Mouse (Mus musculus) 416B (cell line): ENCODE measurements around the gene Hic1.

Source experiments
- DNase-seq: peaks from one replicate; pipeline ENCODE4 v3.0.0; 2011; ENCODE audit warnings: low read depth

Hic1 gene

GRCm38 (mm10) chr11:75167643-75168589 lies 1.4 kb downstream of the Hic1 start:
- no peak for DNase-seq

DNA sequence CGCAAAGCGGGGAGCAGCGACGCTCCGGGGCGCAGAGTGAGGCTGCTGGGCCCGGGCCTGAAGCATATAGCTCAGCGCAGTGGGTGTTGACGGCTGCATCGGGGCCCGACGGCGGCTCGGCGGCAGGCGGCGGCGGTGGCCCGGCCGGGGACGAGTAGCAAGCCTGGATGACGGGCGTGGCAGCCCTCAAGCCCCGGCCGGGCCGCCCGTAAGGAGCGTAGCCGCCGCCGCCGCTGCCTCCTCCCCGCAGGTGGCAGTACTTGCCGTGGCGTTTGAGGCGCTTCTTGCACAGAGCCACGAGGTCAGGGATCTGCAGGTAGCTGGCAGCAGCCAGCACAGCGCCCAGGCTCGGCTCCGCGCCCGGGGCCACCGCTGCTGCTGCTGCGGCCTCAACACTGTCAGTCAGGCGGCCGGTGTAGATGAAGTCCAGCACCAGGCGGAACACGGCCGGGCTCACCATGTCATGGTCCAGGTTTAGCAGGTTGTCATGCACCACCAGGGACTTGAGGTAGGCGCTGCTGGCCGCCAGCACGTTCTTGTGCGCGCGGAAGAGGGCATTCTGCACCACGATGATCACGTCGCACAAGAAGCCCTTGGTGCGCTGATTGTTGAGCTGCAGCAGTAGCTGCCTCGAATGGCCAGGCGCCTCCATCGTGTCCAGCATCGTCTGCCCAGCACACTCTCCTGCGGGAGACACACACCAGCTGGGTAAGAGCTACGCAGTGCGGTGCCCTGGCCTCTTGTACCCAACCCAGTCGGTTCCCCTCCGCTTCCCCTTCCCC lies 2.3 kb downstream of the Hic1 start:
- no peak for DNase-seq

- no peak for DNase-seq
Observed at GRCm38 (mm10) chr11:75166193-75166842, 3.0 kb downstream of the Hic1 start.

- no peak for DNase-seq
Observed at GRCm38 (mm10) chr11:75165441-75166192, 3.7 kb downstream of the Hic1 start.

DNA sequence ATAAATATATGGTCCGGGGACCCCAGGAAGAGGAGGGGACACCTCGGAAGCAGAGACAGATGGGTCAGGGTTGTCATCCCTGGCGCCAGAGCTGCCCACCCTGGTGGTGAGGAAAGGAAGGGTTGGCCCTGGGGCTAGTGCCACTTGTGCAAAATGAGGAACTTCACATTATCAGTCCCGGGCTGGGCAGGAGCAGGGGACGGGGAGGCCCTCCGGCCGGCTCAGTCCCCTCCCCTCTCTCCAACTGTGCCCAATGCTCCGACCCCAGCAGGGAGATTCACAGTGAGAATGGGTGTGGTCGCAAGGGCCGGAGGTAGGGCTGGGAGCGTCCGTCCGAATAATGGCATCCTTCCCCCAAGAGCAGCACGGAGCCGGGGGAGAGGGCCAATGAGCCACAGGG lies 4.6 kb downstream of the Hic1 start:
- no peak for DNase-seq

GRCm38 (mm10) chr11:75164051-75164450 lies 5.3 kb downstream of the Hic1 start:
- no peak for DNase-seq

- no peak for DNase-seq
Observed at GRCm38 (mm10) chr11:75163379-75163778, 5.9 kb downstream of the Hic1 start.

DNA sequence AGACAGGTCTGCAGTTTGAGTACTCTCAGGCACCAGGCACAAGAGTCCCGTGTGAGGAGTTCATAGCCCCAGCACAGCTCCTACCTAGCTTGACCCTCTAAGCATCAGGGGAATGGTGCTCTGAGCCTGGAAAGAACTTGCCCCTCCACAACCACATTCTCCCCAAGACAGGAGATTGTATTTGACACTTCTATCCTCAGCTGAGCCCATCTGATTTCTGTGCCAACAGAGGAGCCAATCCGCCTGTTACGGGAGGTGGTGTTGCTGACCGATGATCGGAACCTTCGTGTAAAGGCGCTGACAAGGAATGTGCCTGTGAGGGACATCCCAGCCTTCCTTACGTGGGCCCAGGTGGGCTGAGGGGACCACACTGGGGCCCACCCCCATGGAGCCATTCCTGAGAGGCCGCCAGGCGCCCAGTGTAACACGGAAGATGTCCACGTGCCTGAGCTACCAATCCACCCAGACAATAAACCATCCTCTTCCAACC lies 6.7 kb downstream of the Hic1 start:
- DNase-seq = no peak

- DNase-seq = no peak
Observed at GRCm38 (mm10) chr11:75161417-75162008, 7.8 kb downstream of the Hic1 start.

DNA sequence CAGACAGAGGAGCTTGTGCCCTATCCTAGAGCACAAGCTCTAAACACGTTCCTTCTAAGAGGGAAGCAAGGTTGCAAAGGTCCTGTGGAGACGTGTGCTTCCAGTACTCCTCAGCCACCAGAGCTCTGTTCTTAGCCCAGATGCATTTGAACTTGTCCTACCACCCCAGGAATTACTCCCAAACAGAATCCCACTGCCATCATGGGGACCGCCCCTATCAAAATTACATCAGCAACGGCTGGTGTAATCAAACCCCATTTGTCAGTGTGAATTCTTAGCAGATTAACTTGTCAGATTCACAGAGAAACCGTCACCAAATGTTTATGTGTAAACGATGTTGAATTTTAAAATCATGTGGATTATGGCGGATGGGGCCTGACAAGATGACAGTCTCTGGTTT lies 8.4 kb downstream of the Hic1 start:
- no peak for DNase-seq

DNA sequence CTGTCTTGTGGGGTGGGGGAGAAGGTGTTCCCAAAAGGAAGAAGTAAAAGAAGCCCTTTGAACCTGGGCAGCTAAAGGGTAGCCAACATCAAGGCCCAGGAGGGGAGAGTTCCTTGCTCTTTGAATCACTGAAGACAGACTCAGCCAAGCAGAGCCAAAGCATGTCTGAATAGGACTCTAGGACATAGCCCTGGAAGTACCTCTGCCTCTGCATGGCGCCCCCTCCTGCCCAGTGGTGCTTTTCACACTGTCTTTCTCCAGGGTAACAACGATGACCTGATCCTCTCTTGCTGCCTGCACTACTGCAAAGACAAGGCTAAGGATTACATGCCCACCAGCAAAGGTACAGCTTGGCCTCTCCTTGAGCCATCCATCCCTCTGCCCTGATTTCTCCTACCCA lies 9.8 kb downstream of the Hic1 start:
- peak; percentile 53 for DNase-seq

GRCm38 (mm10) chr11:75158432-75158831 lies 10.9 kb downstream of the Hic1 start:
- peak; percentile 73 for DNase-seq

GRCm38 (mm10) chr11:75157901-75158300 lies 11.4 kb downstream of the Hic1 start:
- no peak for DNase-seq

DNA sequence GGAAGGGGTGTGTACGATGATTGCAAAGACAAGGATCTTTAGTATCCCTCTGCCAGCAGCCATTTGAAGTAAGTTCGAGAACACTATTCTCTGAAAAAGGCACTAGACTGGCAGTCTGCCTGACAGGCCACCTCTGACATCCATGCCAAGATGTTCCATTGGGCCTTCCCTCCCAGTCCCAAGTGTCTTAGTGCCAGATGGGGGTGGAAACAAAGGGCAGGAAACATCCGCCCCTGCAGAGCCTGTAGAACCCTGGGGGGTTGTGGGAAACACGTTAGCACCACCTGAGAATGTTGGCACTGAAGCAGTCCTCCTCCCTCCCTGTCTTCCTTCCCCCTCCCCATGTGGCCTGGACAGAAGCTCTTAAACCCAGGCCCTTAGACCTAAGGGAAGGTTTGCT lies 12.3 kb downstream of the Hic1 start:
- DNase-seq = no peak

DNA sequence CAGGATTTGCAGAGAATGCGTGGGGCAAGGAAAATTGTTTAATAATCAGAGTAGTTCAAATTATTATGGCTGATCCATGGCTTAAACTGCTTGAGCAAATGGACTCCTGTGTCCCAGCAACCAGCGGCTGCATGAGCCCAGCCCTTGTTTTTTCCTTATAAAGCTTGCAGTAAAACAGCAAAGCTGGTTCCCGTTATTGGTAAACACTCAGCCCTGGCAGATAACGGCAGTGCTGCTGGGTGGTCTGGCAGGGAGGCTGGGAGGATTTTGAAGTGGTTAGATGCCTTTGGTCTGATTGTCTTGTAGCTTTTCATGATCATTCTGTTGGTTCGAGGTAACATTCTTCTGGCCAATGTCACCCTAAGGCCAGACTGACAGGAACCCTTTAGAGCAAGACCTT lies 12.9 kb downstream of the Hic1 start:
- DNase-seq = no peak

DNA sequence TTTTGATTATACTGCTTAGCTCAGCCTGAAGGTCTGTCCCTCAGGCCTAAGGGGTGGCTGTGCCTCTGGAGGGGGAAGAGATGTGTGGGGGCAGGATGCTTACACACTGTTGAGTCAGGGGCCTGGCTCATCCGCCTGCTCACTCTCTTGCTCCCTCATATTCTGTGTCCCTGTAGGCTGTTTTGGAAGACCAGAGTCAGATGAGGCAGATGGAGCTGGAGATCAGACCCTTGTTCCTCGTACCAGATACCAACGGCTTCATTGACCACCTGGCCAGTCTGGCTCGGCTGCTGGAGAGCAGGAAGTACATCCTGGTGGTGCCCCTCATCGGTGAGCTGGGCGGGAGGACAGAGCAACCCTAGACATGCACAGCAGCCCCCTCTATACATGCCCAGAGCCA lies 13.3 kb downstream of the Hic1 start:
- no peak for DNase-seq

- DNase-seq = peak; percentile 82
Observed at GRCm38 (mm10) chr11:75154053-75154585, 15.2 kb downstream of the Hic1 start.

DNA sequence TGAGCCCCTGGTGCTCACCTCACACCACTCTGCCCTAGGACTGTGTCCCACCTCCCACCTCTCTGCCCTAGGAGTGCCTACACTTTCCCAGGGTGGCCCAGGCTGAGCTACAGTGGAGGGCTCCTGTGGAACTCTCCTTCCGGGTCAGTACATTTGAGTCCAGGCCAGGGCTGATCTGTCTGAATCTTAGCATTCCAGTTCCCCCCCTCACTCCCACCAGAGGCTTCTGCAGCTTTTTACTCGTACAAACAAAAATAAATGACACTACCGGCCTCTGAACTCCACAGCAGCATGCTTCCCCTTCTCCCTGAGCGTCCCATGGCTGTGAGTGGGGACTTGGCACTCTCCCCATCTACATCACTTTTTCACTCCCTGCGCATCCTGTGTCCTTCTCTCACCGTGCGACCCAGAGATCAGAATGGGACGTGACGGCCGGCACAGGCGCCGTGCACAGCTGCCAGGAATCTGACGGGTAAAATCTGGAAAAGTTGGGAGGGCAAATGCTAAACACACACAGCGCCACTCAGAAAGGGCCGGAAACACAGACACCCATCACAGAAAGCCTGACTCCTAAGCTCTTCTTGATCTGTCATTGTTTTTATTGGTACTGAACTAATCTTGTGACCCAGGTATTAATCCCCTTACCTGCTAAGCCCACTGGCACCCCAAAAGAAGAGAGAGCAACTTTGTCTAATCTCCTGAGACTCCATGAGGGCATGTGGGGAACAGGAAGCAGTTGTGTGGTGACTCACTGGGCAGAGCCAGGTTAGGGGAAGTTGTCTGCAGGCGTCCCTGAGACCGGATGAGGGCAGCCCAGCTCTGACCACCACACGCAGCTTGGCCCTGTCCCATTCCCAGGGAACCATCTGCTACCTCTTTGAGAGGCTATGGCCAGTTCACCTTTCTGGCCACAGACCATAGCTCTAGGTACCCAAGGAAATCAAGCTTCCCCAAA lies 16.4 kb downstream of the Hic1 start:
- DNase-seq = peak; percentile 91

DNA sequence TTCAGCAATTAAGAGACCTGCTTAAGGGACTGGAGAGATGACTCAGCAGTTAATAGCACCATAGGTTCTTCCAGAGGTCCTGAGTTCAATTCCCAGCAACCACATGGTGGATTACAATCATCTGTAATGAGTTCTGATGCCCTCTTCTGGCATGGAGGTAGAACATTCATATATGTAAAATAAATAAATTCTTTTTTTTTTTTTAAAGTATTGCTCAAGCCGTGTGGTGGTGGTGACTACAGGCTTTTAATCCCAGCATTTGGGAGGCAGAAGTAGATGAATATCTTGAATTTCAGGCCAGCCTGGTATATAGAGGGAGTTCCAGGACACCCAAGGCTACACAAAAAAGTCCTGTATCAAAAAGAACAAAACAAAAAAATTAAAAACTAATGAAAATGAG lies 19.0 kb downstream of the Hic1 start:
- DNase-seq = peak; percentile 52
